Comparison of ENCODE assay signal across 8 mouse cellular contexts in genomic region chr15:79742706-79743023, GRCm38 (mm10). TPM values are rescaled to one million over a fixed set of nuclear protein-coding genes. Genes with fewer than 3 reads are reported as not detected.
DNase-seq lines count a peak whose midpoint lies in the region; ATAC-seq and TF ChIP-seq lines count a peak whose summit lies in the region.

No protein-coding gene starts in this region.

- peak overlapping the region; percentile 89 for H3K9ac ChIP-seq in heart, embryonic 14.5 days (ENCODE audit: low read length)
- H3K9ac ChIP-seq in ES-E14 (ENCODE audit: insufficient read depth, low read depth, low read length, poor library complexity, severe bottlenecking), result peak overlapping the region; percentile 65
- H3K9ac ChIP-seq in forebrain, postnatal 0 days, result peak overlapping the region; percentile 93

- under 1% methylated on average over 23 of the region's 23 CpGs for WGBS in heart, embryonic 14.5 days
- WGBS in forebrain, postnatal 0 days, result under 1% methylated on average over 23 of the region's 23 CpGs
- WGBS in macrophage (ENCODE audit: missing documents), result under 1% methylated on average over 22 of the region's 23 CpGs

- intact Hi-C loops in heart, postnatal 14 days (cut with DNase I), result no loop called here

- peaks cover 26% of the 10 kb centered on the region for H3K36me3 ChIP-seq in heart, embryonic 14.5 days (ENCODE audit: control insufficient read depth, insufficient read depth, low read length)
- peaks cover 5% of the 10 kb centered on the region; the same call in 1 of the 2 replicates for H3K36me3 ChIP-seq in ES-E14 (ENCODE audit: control insufficient read depth, insufficient read depth, low read length, poor library complexity, severe bottlenecking)
- peaks cover 20% of the 10 kb centered on the region for H3K36me3 ChIP-seq in forebrain, postnatal 0 days (ENCODE audit: insufficient read depth)
- H3K36me3 ChIP-seq in macrophage (ENCODE audit: inconsistent target), result peaks cover 12% of the 10 kb centered on the region; the same call in 1 of the 2 replicates

- DNase-seq in heart, postnatal 14 days, result no peak
- DNase-seq in ES-E14 (ENCODE audit: low read depth, low spot score), result no peak
- DNase-seq in forebrain, postnatal 0 days, result no peak
- DNase-seq in gastrocnemius, adult 18-20 months (ENCODE audit: low spot score), result no peak
- DNase-seq in cerebellum, postnatal 4 days (ENCODE audit: low spot score in 2 of 2), result no peak
- DNase-seq in layer of hippocampus, adult 9-10 months (ENCODE audit: low spot score), result no peak

- peak overlapping the region; percentile 77 to 93 for H3K4me3 ChIP-seq in heart, embryonic 14.5 days (ENCODE audit: control insufficient read depth in 1 of 2, insufficient read depth in 1 of 2, low read depth in 1 of 2, low read length in 2 of 2)
- H3K4me3 ChIP-seq in ES-E14 (ENCODE audit: insufficient read depth in 1 of 2, low read depth in 1 of 2, low read length in 2 of 2, poor library complexity in 1 of 2, severe bottlenecking in 1 of 2) (peak overlapping the region; percentile 66 to 80), macrophage (ENCODE audit: inconsistent target) (peak overlapping the region; percentile 27)
- peak overlapping the region; percentile 99 for H3K4me3 ChIP-seq in forebrain, postnatal 0 days (ENCODE audit: low read depth, low read length)

- no peaks in the 10 kb centered on the region for H3K27me3 ChIP-seq in heart, embryonic 14.5 days (ENCODE audit: control insufficient read depth, insufficient read depth, low read length)
- H3K27me3 ChIP-seq in forebrain, postnatal 0 days (ENCODE audit: insufficient read depth, low read length), result no peaks in the 10 kb centered on the region

- peak overlapping the region in 1 of 2 experiments; percentile 87; a peak in 1 of 4 replicates for H3K27ac ChIP-seq in heart, embryonic 14.5 days (replicated peaks in 1 of 2; ENCODE audit: control insufficient read depth in 1 of 2, insufficient read depth in 1 of 2, low read depth in 2 of 2, low read length in 2 of 2)
- H3K27ac ChIP-seq in ES-E14 (ENCODE audit: insufficient read depth, low read depth, low read length, poor library complexity, severe bottlenecking) (no peak overlapping the region), macrophage (no peak overlapping the region)
- no peak overlapping the region for H3K27ac ChIP-seq in forebrain, postnatal 0 days (ENCODE audit: low read depth, low read length)

- no peak for ATAC-seq in heart, embryonic 14.5 days (ENCODE audit: insufficient number of reproducible peaks, insufficient read depth, low FRiP score, low read depth)
- no peak for ATAC-seq in forebrain, postnatal 0 days

- H3K79me2 ChIP-seq in macrophage (ENCODE audit: inconsistent target), result peaks cover 32% of the 10 kb centered on the region

- peak overlapping the region; percentile 91 for H3K4me2 ChIP-seq in heart, embryonic 14.5 days (ENCODE audit: low read length)
- peak overlapping the region; percentile 58 for H3K4me2 ChIP-seq in forebrain, postnatal 0 days (ENCODE audit: low read depth)

- in situ Hi-C loops in ES-E14 (cut with MboI; ENCODE audit: low sequenced_read_pairs in 2 of 2, unreplicated experiment in 2 of 2), result no loop called here

- TF ChIP-seq CTCF in forebrain, postnatal 0 days (IDR thresholded peaks at IDR 0.05; ENCODE audit: low read depth), result 0 out of 2 replicates have a peak, but pooled peaks have one; percentile 0

- peaks cover 15 to 35% of the 10 kb centered on the region in 2 experiments for H3K4me1 ChIP-seq in heart, embryonic 14.5 days (ENCODE audit: control insufficient read depth in 2 of 2, insufficient read depth in 2 of 2, low read length in 2 of 2)
- H3K4me1 ChIP-seq in ES-E14 (ENCODE audit: control insufficient read depth in 2 of 2, insufficient read depth in 2 of 2, low read length in 2 of 2, poor library complexity in 1 of 2), result peaks cover 3 to 15% of the 10 kb centered on the region in 2 experiments; a peak in 3 of 4 replicates
- peaks cover 13% of the 10 kb centered on the region; the same call in 1 of the 2 replicates for H3K4me1 ChIP-seq in forebrain, postnatal 0 days (ENCODE audit: insufficient read depth)

- no peaks in the 10 kb centered on the region for H3K9me3 ChIP-seq in heart, embryonic 14.5 days (ENCODE audit: control insufficient read depth, low read length)
- H3K9me3 ChIP-seq in ES-E14 (ENCODE audit: control insufficient read depth, insufficient read depth, low read depth, low read length), result no peaks in the 10 kb centered on the region
- no peaks in the 10 kb centered on the region for H3K9me3 ChIP-seq in forebrain, postnatal 0 days (ENCODE audit: low read length)

TF ChIP-seq in ES-E14, 5 proteins besides CTCF, POLR2A, EP300 and RAD21:
- TF ChIP-seq MAFK (IDR thresholded peaks at IDR 0.05; ENCODE audit: insufficient read depth, low read depth, low read length) (no peak), ZC3H11A (IDR thresholded peaks at IDR 0.05; ENCODE audit: borderline replicate concordance, low read depth, low read length) (no peak), HCFC1 (IDR thresholded peaks at IDR 0.05; ENCODE audit: borderline replicate concordance, insufficient read depth, low read length) (no peak), CHD2 (IDR thresholded peaks at IDR 0.05; ENCODE audit: low read depth, low read length) (no peak), ZNF384 (IDR thresholded peaks at IDR 0.05; ENCODE audit: low read depth, low read length) (no peak)

RNA-seq across cellular contexts. Expression of gene Sun2, which starts 0.3 kb away (rescaled TPM):
- polyA plus RNA-seq in heart, embryonic 14.5 days (2014; fragmentation: Nextera tagmentation; extraction: Ambion mirVana), result 6.7 and 7.7 TPM in 2 replicates
- 10 to 100 TPM; 70.6 to 73.4 TPM for total RNA-seq in heart, postnatal 14 days (2021)
- 29.8 and 35.7 TPM in 2 replicates for total RNA-seq in ES-E14 (2012; rRNA removed)
- total RNA-seq in forebrain, postnatal 0 days (2014; rRNA removed), result 43.0 and 56.4 TPM in 2 replicates
- 2.3 and 3.7 TPM in 2 replicates for polyA plus RNA-seq in forebrain, postnatal 0 days (2015; fragmentation: Nextera tagmentation; extraction: Ambion mirVana)
- total RNA-seq in macrophage (2018; cell fraction: chromatin; rRNA removed), result 100 to 1,000 TPM in 13 of 26 experiments, 10 to 100 TPM in 13; 46.7 to 181 (median 101) TPM
- 10 to 100 TPM; 31.3 to 82.7 (median 47.5) TPM for total RNA-seq in macrophage (2018; cell fraction: cytosol; rRNA removed)
- 100 to 1,000 TPM in 13 of 26 experiments, 10 to 100 TPM in 13; 58.5 to 176 (median 98.2) TPM for total RNA-seq in macrophage (2018; cell fraction: nucleus; rRNA removed)
- polyA plus RNA-seq in macrophage (2018), result 29.8 to 44.7 TPM (median 30.4 TPM) in 3 replicates
- 10 to 100 TPM; 79.0 to 81.8 TPM for total RNA-seq in gastrocnemius, adult 18-20 months (2021)

RNA-seq across cellular contexts. Expression of gene Dnal4, which starts 35.0 kb away (rescaled TPM):
- polyA plus RNA-seq in heart, embryonic 14.5 days (2014; fragmentation: Nextera tagmentation; extraction: Ambion mirVana), result 36.0 and 40.9 TPM in 2 replicates
- 10 to 100 TPM; 21.6 to 22.2 TPM for total RNA-seq in heart, postnatal 14 days (2021)
- total RNA-seq in ES-E14 (2012; rRNA removed), result 16.5 and 23.5 TPM in 2 replicates
- 58.3 and 59.2 TPM in 2 replicates for total RNA-seq in forebrain, postnatal 0 days (2014; rRNA removed)
- polyA plus RNA-seq in forebrain, postnatal 0 days (2015; fragmentation: Nextera tagmentation; extraction: Ambion mirVana), result 81.5 and 94.5 TPM in 2 replicates
- total RNA-seq in macrophage (2018; cell fraction: chromatin; rRNA removed), result 10 to 100 TPM in 12 of 26 experiments, 1 to 10 TPM in 14; 1.4 to 17.5 (median 9.2) TPM
- total RNA-seq in macrophage (2018; cell fraction: cytosol; rRNA removed), result 10 to 100 TPM; 14.4 to 28.7 (median 23.6) TPM
- total RNA-seq in macrophage (2018; cell fraction: nucleus; rRNA removed), result 10 to 100 TPM in 14 of 26 experiments, 1 to 10 TPM in 12; 3.7 to 20.6 (median 10.9) TPM
- polyA plus RNA-seq in macrophage (2018), result 16.8 to 18.9 TPM (median 17.3 TPM) in 3 replicates
- 1 to 10 TPM; 5.7 to 6.5 TPM for total RNA-seq in gastrocnemius, adult 18-20 months (2021)

RNA-seq across cellular contexts. Expression of gene Gtpbp1, which starts 52.0 kb away (rescaled TPM):
- 25.3 and 26.2 TPM in 2 replicates for polyA plus RNA-seq in heart, embryonic 14.5 days (2014; fragmentation: Nextera tagmentation; extraction: Ambion mirVana)
- total RNA-seq in heart, postnatal 14 days (2021), result 10 to 100 TPM; 30.3 to 33.2 TPM
- total RNA-seq in ES-E14 (2012; rRNA removed), result 45.3 and 48.1 TPM in 2 replicates
- total RNA-seq in forebrain, postnatal 0 days (2014; rRNA removed), result 74.2 and 78.1 TPM in 2 replicates
- polyA plus RNA-seq in forebrain, postnatal 0 days (2015; fragmentation: Nextera tagmentation; extraction: Ambion mirVana), result 43.4 and 47.6 TPM in 2 replicates
- 10 to 100 TPM in 24 of 26 experiments, 1 to 10 TPM in 2; 8.8 to 74.7 (median 34.9) TPM for total RNA-seq in macrophage (2018; cell fraction: chromatin; rRNA removed)
- 10 to 100 TPM; 13.8 to 28.6 (median 20.0) TPM for total RNA-seq in macrophage (2018; cell fraction: cytosol; rRNA removed)
- total RNA-seq in macrophage (2018; cell fraction: nucleus; rRNA removed), result 10 to 100 TPM; 11.7 to 42.6 (median 29.4) TPM
- 18.0 to 29.2 TPM (median 22.4 TPM) in 3 replicates for polyA plus RNA-seq in macrophage (2018)
- total RNA-seq in gastrocnemius, adult 18-20 months (2021), result 10 to 100 TPM; 25.2 to 28.1 TPM

RNA-seq across cellular contexts. Expression of gene Josd1, which starts 54.9 kb away (rescaled TPM):
- polyA plus RNA-seq in heart, embryonic 14.5 days (2014; fragmentation: Nextera tagmentation; extraction: Ambion mirVana), result 17.5 and 18.2 TPM in 2 replicates
- total RNA-seq in heart, postnatal 14 days (2021), result 10 to 100 TPM; 28.1 to 30.9 TPM
- total RNA-seq in ES-E14 (2012; rRNA removed), result 19.3 and 25.3 TPM in 2 replicates
- total RNA-seq in forebrain, postnatal 0 days (2014; rRNA removed), result 49.2 and 54.1 TPM in 2 replicates
- polyA plus RNA-seq in forebrain, postnatal 0 days (2015; fragmentation: Nextera tagmentation; extraction: Ambion mirVana), result 18.6 and 20.2 TPM in 2 replicates
- 10 to 100 TPM in 1 of 26 experiments, 1 to 10 TPM in 25; 1.7 to 10.0 (median 4.2) TPM for total RNA-seq in macrophage (2018; cell fraction: chromatin; rRNA removed)
- total RNA-seq in macrophage (2018; cell fraction: cytosol; rRNA removed), result 10 to 100 TPM; 12.9 to 25.9 (median 17.1) TPM
- 10 to 100 TPM in 16 of 26 experiments, 1 to 10 TPM in 10; 5.7 to 18.4 (median 10.6) TPM for total RNA-seq in macrophage (2018; cell fraction: nucleus; rRNA removed)
- 13.3 to 18.4 TPM (median 16.8 TPM) in 3 replicates for polyA plus RNA-seq in macrophage (2018)
- 10 to 100 TPM; 13.9 to 17.6 TPM for total RNA-seq in gastrocnemius, adult 18-20 months (2021)

Comparison
In these comparisons a context has a peak if more than half of its experiments do, and no peak if none do; other contexts are left out.
1. H3K4me3 ChIP-seq: peak in every context shown above with its lines; median percentile 99 in forebrain, postnatal 0 days; 85 in heart, embryonic 14.5 days; 73 in ES-E14; 27 in macrophage.